Mouse (Mus musculus): ENCODE measurements around the gene Git1.

- TF ChIP-seq GATA1 (IDR thresholded peaks at IDR 0.05; ENCODE audit: borderline replicate concordance, low read length) (no peak), FLI1 (IDR thresholded peaks at IDR 0.05; ENCODE audit: low read length) (no peak)
Measured at GRCm38 (mm10) chr11:77463101-77463445, 30.3 kb upstream of the Git1 start.
